Mouse (Mus musculus) adrenal gland, postnatal 10 days (tissue): Measurements from ENCODE around the gene 1700129C05Rik. TPM values are rescaled to one million over a fixed set of nuclear protein-coding genes. Genes with fewer than 3 reads are reported as not detected.

Experiments
- DNase-seq: peaks from one replicate; pipeline ENCODE4 v3.0.0; 2021; ENCODE audit warnings: mixed read lengths
- long read RNA-seq, 2 experiments: library from polyadenylated mRNA; stranded (forward); transcript quantifications; one replicate each; pipeline ENCODE4 v2.0.0; 2021
- total RNA-seq, 2 experiments: library from RNA; stranded (reverse); gene quantifications; 2 replicates each; pipeline ENCODE4 v1.2.3; 2021

1700129C05Rik gene
- not detected for total RNA-seq
- long read RNA-seq, experiment 1: 0 reads
- long read RNA-seq, experiment 2: 0 reads

DNA sequence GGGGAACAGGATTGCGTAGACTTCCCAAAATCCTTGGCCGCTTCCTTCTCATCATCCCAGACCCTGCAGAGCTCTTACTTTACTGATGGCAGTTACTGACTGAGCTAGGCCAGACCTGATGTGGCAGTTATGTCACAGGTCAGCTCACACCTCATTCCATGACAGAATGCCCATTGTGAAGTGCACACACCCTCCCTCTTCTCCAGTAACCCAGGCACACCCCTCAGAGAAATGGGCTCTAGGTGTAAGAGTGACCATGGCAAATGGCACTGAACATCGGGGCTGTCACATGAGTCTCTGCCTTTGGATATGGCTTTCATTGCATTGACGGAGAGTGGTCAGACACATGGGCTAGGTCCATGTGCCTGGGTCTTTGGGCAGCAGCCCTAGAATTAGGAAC is at the start of gene 1700129C05Rik:
TSS of gene 1700129C05Rik (minus strand) at position 101 of the 400 bp plus-strand sequence.
- DNase-seq: no peak

DNA sequence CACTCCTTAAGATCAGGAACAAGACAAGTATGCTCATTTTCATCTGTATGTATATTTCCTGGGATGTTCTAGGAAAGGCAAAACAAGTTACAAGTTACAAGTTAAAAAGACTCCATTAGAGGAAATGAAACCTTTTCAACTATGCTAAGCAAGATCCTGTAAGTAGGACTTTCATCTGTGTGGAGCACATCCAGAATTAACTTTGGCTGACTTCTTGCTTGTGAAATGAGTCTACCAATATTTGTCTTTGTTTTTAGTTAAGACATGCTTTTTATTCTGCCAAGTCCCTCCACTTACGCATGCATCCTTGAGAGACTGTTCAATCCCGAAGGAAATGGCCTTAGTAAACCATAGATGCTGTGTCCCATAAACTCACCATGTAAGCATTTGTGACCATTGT is 43.4 kb upstream of the 1700129C05Rik start:
- DNase-seq: no peak

DNA sequence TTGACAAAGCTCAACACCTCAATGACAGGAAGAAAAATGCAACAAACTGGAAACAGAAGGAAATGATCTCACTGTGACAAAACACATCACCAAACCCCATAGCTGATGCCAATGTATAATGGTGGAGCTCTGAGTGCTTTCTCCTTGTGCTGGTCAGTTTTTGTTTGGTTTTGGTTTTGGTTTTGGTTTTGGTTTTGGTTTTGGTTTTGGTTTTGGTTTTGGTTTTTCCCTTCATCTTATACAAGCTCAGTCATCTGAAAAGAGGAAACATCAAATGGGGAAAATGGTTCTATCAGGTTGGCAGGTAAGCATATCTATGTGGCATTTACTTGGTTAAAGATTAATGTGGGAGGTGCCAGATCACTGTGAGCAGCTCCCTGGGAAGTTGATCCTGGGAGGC is 42.8 kb upstream of the 1700129C05Rik start:
- DNase-seq: no peak

DNA sequence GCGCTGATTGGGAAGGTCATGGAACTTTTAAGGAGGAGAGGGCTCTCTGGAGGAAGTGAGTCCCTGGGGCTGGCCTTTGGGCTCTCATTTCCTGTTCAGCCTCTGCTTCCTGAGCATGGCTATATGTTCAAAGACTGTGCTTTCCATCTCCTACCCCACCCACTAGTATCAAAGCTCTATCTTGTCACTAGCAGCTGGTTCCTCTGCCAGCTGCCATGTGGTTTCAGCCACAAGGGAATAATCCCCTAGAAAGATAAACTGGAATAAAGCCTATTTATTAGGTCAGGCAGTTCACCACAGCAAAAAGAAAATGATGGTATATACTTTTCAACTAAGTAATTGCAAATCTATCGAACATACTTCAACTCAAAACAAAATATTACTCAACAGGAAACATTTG is 40.0 kb upstream of the 1700129C05Rik start:
- DNase-seq: no peak

DNA sequence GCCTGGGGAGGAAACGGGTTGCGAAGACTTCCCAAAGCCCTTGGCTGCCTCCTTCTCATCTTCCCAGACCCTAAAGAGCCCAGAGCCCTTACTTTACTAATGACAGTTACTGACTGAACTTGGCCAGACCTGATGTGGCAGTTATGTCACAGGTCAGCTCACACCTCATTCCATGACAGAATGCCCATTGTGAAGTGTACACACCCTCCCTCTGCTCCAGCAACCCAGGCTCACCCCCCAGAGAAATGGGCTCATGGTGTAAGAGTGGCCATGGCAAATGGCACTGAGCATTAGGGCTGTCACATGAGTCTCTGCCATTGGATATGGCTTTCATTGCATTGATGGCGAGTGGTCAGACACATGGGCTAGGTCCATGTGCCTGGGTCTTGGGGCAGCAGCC is 36.0 kb upstream of the 1700129C05Rik start, which contains the start of gene Gm5142:
TSS of gene Gm5142 (minus strand) at position 101 of the 400 bp plus-strand sequence.
- no peak for DNase-seq

DNA sequence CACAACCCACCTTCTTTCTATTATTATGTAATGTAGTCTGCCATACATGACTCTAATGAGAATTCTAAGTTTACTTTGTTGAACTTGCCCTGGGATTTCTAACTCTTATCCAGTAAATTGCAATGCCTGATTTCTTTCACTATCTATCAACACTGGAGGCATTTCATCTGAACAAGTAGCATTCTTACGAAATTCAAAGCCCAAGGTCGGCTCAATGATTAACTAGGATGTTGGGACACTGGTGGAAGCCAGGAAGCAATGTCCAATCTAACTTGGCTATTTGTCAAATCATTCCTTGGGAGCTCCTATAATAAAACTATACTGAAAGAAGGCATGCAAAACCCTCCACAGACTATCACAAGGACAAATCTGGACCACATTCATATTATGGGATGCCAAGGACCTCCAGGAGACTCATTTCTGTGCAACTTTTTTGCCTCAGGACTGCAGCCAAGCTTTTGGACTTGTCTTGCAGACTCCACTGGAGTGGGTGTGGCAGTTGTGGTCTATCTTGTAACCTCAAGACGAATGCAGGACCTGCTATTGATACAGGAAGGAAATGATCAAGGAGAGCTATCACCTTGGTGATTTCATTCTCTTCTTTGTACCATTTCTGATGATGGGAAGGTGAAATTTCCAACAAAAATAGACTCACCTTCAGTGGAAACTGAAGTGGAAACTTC is 14.5 kb upstream of the 1700129C05Rik start:
- peak; percentile 43 for DNase-seq

DNA sequence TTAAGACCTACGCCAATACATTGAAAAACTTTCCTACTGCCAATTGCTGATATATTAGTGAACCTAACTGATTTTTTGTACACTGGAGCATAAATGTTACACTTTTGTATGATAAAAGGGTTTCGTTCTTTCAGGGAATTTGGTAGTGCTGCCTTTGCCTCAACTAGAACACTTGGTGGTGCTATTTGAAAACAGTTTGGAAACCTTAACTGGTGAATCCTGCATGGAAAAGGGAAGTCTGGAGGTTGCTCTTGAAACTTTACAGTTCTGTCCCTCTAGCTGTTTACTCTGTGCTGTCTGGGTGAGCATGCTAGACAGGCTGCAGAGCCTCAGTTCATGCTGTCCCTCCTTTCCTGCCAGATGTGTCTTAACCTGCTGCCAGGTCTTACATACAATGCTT is 12.9 kb upstream of the 1700129C05Rik start:
- DNase-seq: no peak

DNA sequence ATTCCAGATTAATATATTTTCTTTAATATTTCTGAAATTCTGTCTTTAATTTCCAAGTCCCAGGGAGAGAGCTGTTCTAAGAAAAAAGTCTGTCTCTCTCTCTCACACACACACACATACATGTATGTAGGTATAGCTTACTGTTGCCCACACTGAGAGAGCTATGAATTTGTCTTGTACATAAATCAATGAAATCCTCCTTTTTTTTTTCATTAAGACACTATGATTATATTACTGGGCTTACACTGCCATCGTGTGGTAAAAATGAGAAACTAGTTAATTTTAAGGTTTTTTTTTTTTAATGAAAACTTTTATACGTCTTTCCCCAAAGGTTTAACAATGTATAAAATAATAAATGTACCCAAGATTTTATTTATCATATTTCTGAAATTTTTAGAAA is 28.4 kb downstream of the 1700129C05Rik start:
- DNase-seq: no peak

DNA sequence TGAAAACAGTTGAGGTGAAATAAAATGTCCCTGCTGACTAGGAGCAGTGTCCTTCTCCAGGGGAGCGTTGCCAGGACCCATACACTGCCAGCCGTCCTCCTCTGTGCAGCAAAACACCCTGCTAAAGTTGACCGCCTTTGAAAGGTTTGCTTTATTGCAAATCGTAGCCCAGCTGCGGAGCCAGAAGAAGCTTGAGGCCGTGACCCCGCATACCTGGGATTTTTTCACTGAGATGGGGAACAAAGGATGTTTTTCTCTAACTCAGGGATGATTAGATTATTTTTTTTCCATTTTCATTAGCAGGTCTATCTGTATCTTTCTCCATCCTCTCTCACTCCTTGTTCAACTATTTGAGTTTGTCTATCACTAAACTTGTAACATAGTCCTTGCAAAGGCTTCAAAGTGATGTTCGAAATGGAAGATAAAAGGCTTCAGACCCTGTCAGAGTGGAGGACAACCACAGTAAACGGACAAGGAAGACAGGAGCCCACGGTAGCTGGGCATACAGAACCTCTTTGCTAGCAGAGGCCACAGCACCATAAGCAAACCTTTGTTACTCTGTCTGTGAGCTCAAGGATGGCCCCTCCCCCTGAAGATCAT is 38.6 kb downstream of the 1700129C05Rik start:
- DNase-seq: no peak

DNA sequence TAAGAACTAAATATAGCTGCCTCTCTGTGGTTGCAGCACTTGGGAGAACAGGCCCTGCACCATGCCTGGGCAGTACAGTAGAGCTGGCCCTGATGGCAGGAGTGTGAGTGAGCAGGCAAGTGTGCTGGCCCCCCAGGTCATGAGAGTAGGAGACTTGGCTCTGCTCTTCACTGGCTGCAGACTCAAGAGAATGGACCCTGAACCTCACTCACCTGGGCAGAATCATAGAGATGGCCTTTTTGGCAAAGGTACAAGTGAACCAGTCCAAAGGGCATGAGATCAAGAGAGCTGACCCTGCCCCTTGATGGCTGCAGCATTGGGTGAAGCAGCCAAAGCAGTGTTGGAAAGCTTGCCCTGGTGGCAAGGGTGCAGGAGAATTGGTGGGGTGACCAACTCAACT is 49.1 kb downstream of the 1700129C05Rik start:
- DNase-seq: no peak

DNA sequence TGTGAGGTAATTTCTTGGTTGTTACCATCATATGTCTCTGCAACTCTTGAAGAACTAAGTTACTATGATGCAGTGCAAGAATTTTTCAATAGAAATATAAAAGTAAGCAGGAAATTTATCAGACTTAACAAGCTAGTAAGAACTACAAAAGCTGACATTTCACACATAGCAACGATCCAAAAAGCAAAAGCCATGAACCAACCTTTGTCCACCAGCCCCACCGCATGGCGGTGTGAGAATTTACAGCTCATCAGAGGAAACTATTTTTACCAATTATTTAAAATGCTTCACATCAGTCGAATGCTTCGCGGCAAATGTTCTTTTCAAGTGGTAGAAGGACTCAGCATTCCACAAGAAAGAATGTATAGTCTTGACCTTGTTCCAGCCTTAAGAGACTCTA is 58.3 kb downstream of the 1700129C05Rik start:
- DNase-seq: peak; percentile 55

Other genes starting within 250 kb of the 1700129C05Rik start
- not detected for gene Gm5142, start 35.9 kb upstream of the 1700129C05Rik start, total RNA-seq
- gene Rcbtb1, start 58.3 kb upstream of the 1700129C05Rik start, total RNA-seq: 10 to 100 TPM; 26.6 to 32.9 TPM
- not detected for gene Gm6904, start 117.3 kb upstream of the 1700129C05Rik start, total RNA-seq
- gene Phf11a, start 154.6 kb upstream of the 1700129C05Rik start, total RNA-seq: under 1 TPM; 0.36 to 0.39 TPM
- gene Phf11b, start 198.5 kb upstream of the 1700129C05Rik start, total RNA-seq: 1 to 10 TPM in 1 of 2 experiments, under 1 TPM in 1; 0.67 to 1.1 TPM
- gene Phf11d, start 222.6 kb upstream of the 1700129C05Rik start, total RNA-seq: 1 to 10 TPM; 3.6 to 5.4 TPM